Mouse (Mus musculus) bone marrow, adult 2 months (tissue): ENCODE measurements at regions not wholly inside any gene's neighbourhood (a gene's known extent, or its start where the extent isn't known, plus 50 kb on each side); places are given as distances from the start of the nearest gene placed in this dataset.

Experiments
- H3K27ac ChIP-seq: fragments of 200-500 bp; 2 replicates; pipeline ENCODE4 v1.5.1; 2012; ENCODE audit warnings: low read depth, mild to moderate bottlenecking, control low read depth, inconsistent platforms, low read length; ENCODE audit not compliant: control insufficient read depth, poor library complexity, insufficient read depth
- H3K4me1 ChIP-seq: fragments of 200-500 bp; 2 replicates; pipeline ENCODE4 v1.6.1; 2011; ENCODE audit warnings: low read length; ENCODE audit not compliant: control insufficient read depth, insufficient read depth
- H3K4me3 ChIP-seq: fragments of 200-500 bp; replicated peaks from 2 replicates; pipeline ENCODE3; 2011; ENCODE audit warnings: mild to moderate bottlenecking, low read depth, low read length, control low read depth; ENCODE audit not compliant: control insufficient read depth
- CTCF ChIP-seq: fragments of 200-500 bp; IDR thresholded peaks from 2 replicates; pipeline ENCODE4 v1.5.1; 2011; ENCODE audit warnings: low read length, control low read depth; ENCODE audit not compliant: control insufficient read depth, insufficient read depth
- POLR2A ChIP-seq: fragments of 200-500 bp; IDR thresholded peaks from 2 replicates; pipeline ENCODE4 v1.6.1; 2011; ENCODE audit warnings: low read depth, mild to moderate bottlenecking, control low read depth, low read length, borderline replicate concordance; ENCODE audit not compliant: control insufficient read depth
- WGBS: fragments of 180-500 bp; shearing (Covaris S2); methylation state at CpG from one replicate; pipeline ENCODE4 v1.1.7; 2018; 5-methylcytosine and 5-hydroxymethylcytosine counted together

DNA sequence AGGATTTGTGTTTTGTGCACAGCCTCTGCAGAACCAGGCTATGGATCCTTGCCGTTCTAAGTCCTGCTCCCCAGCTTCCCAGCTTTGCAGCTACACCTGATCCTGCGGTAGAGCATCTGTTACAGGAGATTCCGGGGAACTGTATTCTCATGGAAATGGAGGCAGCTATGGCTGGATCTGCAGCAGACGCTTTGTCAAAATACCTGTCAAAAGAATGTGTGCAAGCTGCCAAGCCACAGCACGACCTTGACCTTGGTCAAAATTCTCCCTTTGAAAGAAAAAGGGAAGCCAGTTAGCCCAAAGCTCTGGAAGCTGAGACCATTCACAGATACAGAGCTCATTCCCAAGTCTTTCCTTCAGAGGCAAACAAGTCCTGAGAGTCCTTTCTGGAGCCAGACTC lies 255.3 kb downstream of the Med13l start:
- Histone ChIP-seq H3K4me3 (no peak overlapping the region), H3K4me1 (no peaks in the 10 kb centered on the region), H3K27ac (no peak overlapping the region)
- TF ChIP-seq CTCF = no peak
- TF ChIP-seq POLR2A = no peak
- 63% methylated on average over 5 of the region's 5 CpGs for WGBS

GRCm38 (mm10) chr5:118818294-118818693 lies 257.8 kb downstream of the Med13l start:
- TF ChIP-seq CTCF = no peak
- Histone ChIP-seq H3K4me1 (no peaks in the 10 kb centered on the region), H3K4me3 (no peak overlapping the region), H3K27ac (no peak overlapping the region)
- WGBS = 33% methylated on average over 7 of the region's 7 CpGs

DNA sequence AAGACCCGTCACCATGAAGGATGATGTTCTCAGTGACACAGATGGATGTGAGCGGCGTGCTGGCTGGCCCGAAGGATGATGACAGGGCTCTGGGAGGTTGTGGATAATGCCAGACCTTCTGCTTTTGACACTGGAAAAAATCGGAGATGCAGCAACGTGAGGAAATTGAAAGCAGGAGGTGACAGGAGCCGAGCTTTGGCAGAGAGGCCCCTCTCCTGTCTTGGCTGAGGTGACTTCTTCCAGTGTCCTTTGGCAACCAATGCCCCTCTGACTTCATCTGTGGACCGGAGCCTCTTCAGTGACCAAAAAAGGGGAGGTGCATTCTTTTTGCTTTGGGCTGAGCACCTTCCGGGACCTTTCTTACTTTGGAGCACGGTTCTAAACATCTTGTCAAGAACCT lies 264.3 kb downstream of the Med13l start:
- H3K4me1 ChIP-seq = no peaks in the 10 kb centered on the region
- no peak overlapping the region for H3K4me3 ChIP-seq
- WGBS = 86% methylated on average over 10 of the region's 10 CpGs
- no peak overlapping the region for H3K27ac ChIP-seq
- no peak for TF ChIP-seq CTCF
- TF ChIP-seq POLR2A = no peak

GRCm38 (mm10) chr5:118829031-118829698 lies 268.7 kb downstream of the Med13l start:
- Histone ChIP-seq H3K4me1 (no peaks in the 10 kb centered on the region), H3K4me3 (no peak overlapping the region), H3K27ac (no peak overlapping the region)
- 71% methylated on average over 14 of the region's 14 CpGs for whole genome bisulfite sequencing
- TF ChIP-seq POLR2A (no peak), CTCF (no peak)

DNA sequence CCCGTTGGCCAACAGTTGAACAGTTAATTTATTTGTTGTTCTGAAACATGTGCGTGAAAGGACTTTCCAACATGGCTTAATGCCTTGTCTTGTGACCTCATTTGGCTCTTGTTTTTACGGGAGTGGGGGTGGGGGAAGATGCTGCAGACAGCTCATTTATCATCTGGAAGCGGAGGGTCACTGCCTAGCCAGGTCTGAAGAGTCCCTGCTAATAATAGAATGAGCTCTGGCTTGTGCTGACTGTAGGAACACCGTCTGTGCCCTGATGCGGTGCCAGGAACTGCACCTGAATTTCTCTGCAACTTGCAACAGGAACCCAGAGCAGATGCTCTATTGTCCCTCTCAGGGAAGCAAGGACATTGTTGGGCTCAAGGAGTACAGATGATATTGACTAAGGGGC lies 272.2 kb downstream of the Med13l start:
- Histone ChIP-seq H3K27ac (no peak overlapping the region), H3K4me3 (no peak overlapping the region), H3K4me1 (no peaks in the 10 kb centered on the region)
- 72% methylated on average over 6 of the region's 6 CpGs for WGBS
- no peak for TF ChIP-seq CTCF
- no peak for TF ChIP-seq POLR2A

DNA sequence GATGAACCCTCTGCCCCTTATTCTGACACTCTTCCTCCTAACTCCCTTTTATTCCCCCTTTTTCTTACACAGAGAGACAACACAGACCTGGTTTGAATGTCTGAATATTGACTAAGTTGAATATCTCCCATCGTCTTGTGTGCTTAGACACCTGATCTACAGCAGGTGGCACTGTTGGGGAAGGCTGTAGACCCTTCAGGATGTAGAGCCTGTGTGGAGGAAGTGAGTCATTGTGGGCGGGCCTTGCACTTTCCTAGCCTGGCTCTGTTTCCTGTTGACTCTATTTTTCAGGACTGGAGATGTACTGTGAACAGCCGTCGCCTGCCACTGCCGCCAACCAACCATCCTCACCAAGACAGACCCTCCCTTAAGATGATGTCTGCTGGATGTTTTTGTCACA lies 273.6 kb downstream of the Med13l start:
- TF ChIP-seq POLR2A (no peak), CTCF (no peak)
- Histone ChIP-seq H3K27ac (no peak overlapping the region), H3K4me3 (no peak overlapping the region), H3K4me1 (no peaks in the 10 kb centered on the region)
- WGBS = 68% methylated on average over 5 of the region's 5 CpGs

GRCm38 (mm10) chr5:118837001-118837400 lies 276.5 kb downstream of the Med13l start:
- Histone ChIP-seq H3K4me3 (no peak overlapping the region), H3K27ac (no peak overlapping the region), H3K4me1 (no peaks in the 10 kb centered on the region)
- WGBS = 29% methylated on average over 1 of the region's 1 CpGs
- TF ChIP-seq CTCF (no peak), POLR2A (no peak)

- Histone ChIP-seq H3K4me3 (no peak overlapping the region), H3K27ac (no peak overlapping the region), H3K4me1 (no peaks in the 10 kb centered on the region)
- WGBS = 44% methylated on average over 7 of the region's 7 CpGs
- TF ChIP-seq CTCF (no peak), POLR2A (no peak)
Measured at GRCm38 (mm10) chr5:118838421-118838820, 277.9 kb downstream of the Med13l start.

DNA sequence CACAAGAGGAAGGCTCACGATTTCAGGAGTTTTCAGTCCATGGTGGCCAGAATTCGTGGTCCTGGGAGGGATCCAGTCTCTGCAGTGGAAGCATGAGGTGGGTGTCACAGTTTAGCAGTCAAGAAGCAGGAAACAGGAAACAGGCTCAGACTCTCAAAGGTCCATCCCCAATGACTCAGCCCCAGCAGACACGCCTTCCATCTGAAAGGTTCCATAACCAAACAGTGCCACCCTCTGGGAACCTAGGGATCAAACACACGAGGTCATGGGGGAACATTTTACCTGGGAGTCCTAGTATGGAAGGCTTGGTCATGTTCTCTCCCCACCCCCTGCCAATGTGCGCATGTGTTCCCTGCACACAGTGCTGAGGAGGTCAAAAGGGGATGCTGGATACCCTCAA lies 279.4 kb downstream of the Med13l start:
- Histone ChIP-seq H3K4me3 (no peak overlapping the region), H3K27ac (no peak overlapping the region), H3K4me1 (no peaks in the 10 kb centered on the region)
- 48% methylated on average over 5 of the region's 5 CpGs for WGBS
- no peak for TF ChIP-seq POLR2A
- no peak for TF ChIP-seq CTCF
